In the genomic region with DNA sequence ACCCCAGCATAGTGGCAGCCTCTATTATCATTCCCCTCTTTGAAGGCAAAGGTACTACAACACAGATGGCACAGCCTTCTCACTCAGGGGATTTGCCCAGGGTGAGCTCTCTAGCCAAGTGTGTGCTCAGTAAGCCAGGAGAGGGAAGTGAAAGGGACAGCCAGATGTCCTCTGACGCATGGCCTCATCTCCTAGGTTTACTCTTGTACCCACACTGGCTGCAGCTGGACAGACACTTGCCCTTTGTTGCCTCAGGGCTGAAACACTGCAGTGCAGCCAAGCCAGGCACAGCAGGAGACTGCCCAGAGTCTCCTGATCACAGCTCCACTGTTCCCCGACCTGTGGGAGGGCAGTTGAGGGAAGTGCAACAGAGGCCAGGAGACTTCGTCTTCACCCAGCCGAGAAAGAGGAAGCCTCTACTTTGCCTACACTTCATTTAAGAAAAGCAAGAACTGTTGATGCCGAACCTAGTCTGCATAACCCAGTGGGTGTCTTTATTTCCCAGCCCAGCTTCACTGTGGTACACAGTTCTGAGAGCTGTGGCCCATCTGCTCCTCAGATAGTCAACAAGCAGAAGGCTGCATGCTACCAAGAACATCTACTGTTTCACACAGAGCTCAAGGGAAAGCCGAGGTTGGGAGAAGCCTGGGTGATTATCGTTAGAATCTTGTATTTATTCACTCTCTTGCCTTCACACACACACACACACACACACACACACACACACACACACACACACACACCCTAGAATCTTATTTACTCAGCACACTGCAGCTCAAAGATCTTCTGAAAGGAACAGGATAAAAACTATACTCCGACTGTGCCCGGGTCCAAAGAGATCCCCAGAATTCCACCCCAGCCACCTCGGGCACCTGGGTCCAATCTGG, we compare ENCODE assay signal across 8 mouse cellular contexts. TPM values are rescaled to one million over a fixed set of nuclear protein-coding genes. Genes with fewer than 3 reads are reported as not detected.
DNase-seq lines count a peak whose midpoint lies in the region; ATAC-seq and TF ChIP-seq lines count a peak whose summit lies in the region.

No protein-coding gene starts in this region.

- H3K79me2 ChIP-seq in liver, adult 2 months (ENCODE audit: control insufficient read depth, insufficient read depth, low read length): peaks cover 46% of the 10 kb centered on the region

- H3K27me3 ChIP-seq in hindbrain, embryonic 10.5 days (ENCODE audit: insufficient read depth, poor library complexity, severe bottlenecking): no peaks in the 10 kb centered on the region
- no peaks in the 10 kb centered on the region for H3K27me3 ChIP-seq in hindbrain, embryonic 14.5 days (ENCODE audit: control insufficient read depth, insufficient read depth, low read length)
- H3K27me3 ChIP-seq in forebrain, embryonic 16.5 days (replicated peaks; ENCODE audit: control insufficient read depth, insufficient read depth, low read length): no peaks in the 10 kb centered on the region
- no peaks in the 10 kb centered on the region for H3K27me3 ChIP-seq in liver, adult 2 months (ENCODE audit: control insufficient read depth, insufficient read depth, low read length)
- H3K27me3 ChIP-seq in small intestine, adult 2 months (ENCODE audit: control insufficient read depth, insufficient read depth, low read length): no peaks in the 10 kb centered on the region

- peak; percentile 12; the same call in 1 of the 2 replicates for TF ChIP-seq CTCF in liver, adult 2 months (IDR thresholded peaks at IDR 0.05; ENCODE audit: low read depth, low read length)
- TF ChIP-seq CTCF in small intestine, adult 2 months (IDR thresholded peaks at IDR 0.05; ENCODE audit: extremely low read depth, insufficient read length, insufficient replicate concordance, low read depth, low read length): no peak

- peak; percentile 32 for DNase-seq in hindbrain, embryonic 10.5 days (ENCODE audit: low spot score)
- DNase-seq in hindbrain, embryonic 14.5 days (ENCODE audit: low spot score): no peak
- peak; percentile 73 for DNase-seq in adipocyte (ENCODE audit: low spot score)
- DNase-seq in kidney, adult 11 months: peak; percentile 70
- DNase-seq in liver, adult 2 months (ENCODE audit: extremely low read depth, low read depth, low spot score): peak; percentile 99
- no peak for DNase-seq in thymus, postnatal 36 days

- TF ChIP-seq POLR2A in liver, adult 2 months (IDR thresholded peaks at IDR 0.05; ENCODE audit: extremely low read depth, insufficient read depth, low read length): peak; percentile 47; the same call in 1 of the 2 replicates
- TF ChIP-seq POLR2A in small intestine, adult 2 months (IDR thresholded peaks at IDR 0.05; ENCODE audit: low read depth, low read length): no peak

- peak overlapping the region; percentile 77 for H3K27ac ChIP-seq in hindbrain, embryonic 10.5 days
- H3K27ac ChIP-seq in hindbrain, embryonic 14.5 days: no peak overlapping the region
- peak overlapping the region; percentile 56 for H3K27ac ChIP-seq in forebrain, embryonic 16.5 days (ENCODE audit: low read length)
- peak overlapping the region; percentile 97 for H3K27ac ChIP-seq in liver, adult 2 months (replicated peaks; ENCODE audit: insufficient read depth, low read depth, low read length)
- peak overlapping the region; percentile 72 for H3K27ac ChIP-seq in small intestine, adult 2 months (ENCODE audit: insufficient read depth, low read depth, low read length)

- no peak overlapping the region for H3K4me3 ChIP-seq in hindbrain, embryonic 10.5 days
- no peak overlapping the region for H3K4me3 ChIP-seq in hindbrain, embryonic 14.5 days (replicated peaks; ENCODE audit: low read length)
- no peak overlapping the region for H3K4me3 ChIP-seq in forebrain, embryonic 16.5 days (replicated peaks; ENCODE audit: low read length)
- peak overlapping the region; percentile 56 for H3K4me3 ChIP-seq in liver, adult 2 months (ENCODE audit: insufficient read depth, low read depth, low read length)
- peak overlapping the region; percentile 45 for H3K4me3 ChIP-seq in small intestine, adult 2 months (ENCODE audit: low read depth, low read length)

- no peaks in the 10 kb centered on the region for H3K36me3 ChIP-seq in hindbrain, embryonic 10.5 days
- no peaks in the 10 kb centered on the region for H3K36me3 ChIP-seq in hindbrain, embryonic 14.5 days (replicated peaks; ENCODE audit: control insufficient read depth, insufficient read depth)
- H3K36me3 ChIP-seq in forebrain, embryonic 16.5 days (ENCODE audit: control insufficient read depth, insufficient read depth): no peaks in the 10 kb centered on the region
- no peaks in the 10 kb centered on the region for H3K36me3 ChIP-seq in liver, adult 2 months (ENCODE audit: control insufficient read depth, insufficient read depth, low read length)
- no peaks in the 10 kb centered on the region for H3K36me3 ChIP-seq in small intestine, adult 2 months (ENCODE audit: control insufficient read depth, insufficient read depth, low read length)

- H3K9me3 ChIP-seq in hindbrain, embryonic 10.5 days: no peaks in the 10 kb centered on the region
- no peaks in the 10 kb centered on the region for H3K9me3 ChIP-seq in hindbrain, embryonic 14.5 days (ENCODE audit: control insufficient read depth, low read length)
- no peaks in the 10 kb centered on the region for H3K9me3 ChIP-seq in forebrain, embryonic 16.5 days (ENCODE audit: control insufficient read depth, low read length)

- no peak for ATAC-seq in hindbrain, embryonic 14.5 days (ENCODE audit: low FRiP score)
- peak; percentile 78 for ATAC-seq in forebrain, embryonic 16.5 days

- no peak overlapping the region for H3K9ac ChIP-seq in hindbrain, embryonic 14.5 days
- H3K9ac ChIP-seq in forebrain, embryonic 16.5 days (replicated peaks; ENCODE audit: low read depth, low read length): no peak overlapping the region
- peak overlapping the region; percentile 73 for H3K9ac ChIP-seq in liver, adult 2 months (ENCODE audit: low read depth, low read length)

- H3K4me2 ChIP-seq in hindbrain, embryonic 14.5 days (replicated peaks): no peak overlapping the region
- H3K4me2 ChIP-seq in forebrain, embryonic 16.5 days (ENCODE audit: low read length): no peak overlapping the region

- peaks cover 61% of the 10 kb centered on the region for H3K4me1 ChIP-seq in hindbrain, embryonic 10.5 days (replicated peaks)
- H3K4me1 ChIP-seq in hindbrain, embryonic 14.5 days (replicated peaks; ENCODE audit: control insufficient read depth, insufficient read depth, low read length): peaks cover 51% of the 10 kb centered on the region
- peaks cover 46% of the 10 kb centered on the region for H3K4me1 ChIP-seq in forebrain, embryonic 16.5 days (replicated peaks; ENCODE audit: control insufficient read depth, insufficient read depth, low read length)
- peaks cover 42% of the 10 kb centered on the region for H3K4me1 ChIP-seq in liver, adult 2 months (ENCODE audit: control insufficient read depth, insufficient read depth, low read length)
- H3K4me1 ChIP-seq in small intestine, adult 2 months (ENCODE audit: control insufficient read depth, insufficient read depth, insufficient read length, low read length): peaks cover 40% of the 10 kb centered on the region

- 48% methylated on average over 10 of the region's 10 CpGs for WGBS in hindbrain, embryonic 10.5 days
- 42% methylated on average over 10 of the region's 10 CpGs for WGBS in hindbrain, embryonic 14.5 days
- 37% methylated on average over 10 of the region's 10 CpGs for WGBS in forebrain, embryonic 16.5 days
- WGBS in liver, adult 2 months: 7% methylated on average over 10 of the region's 10 CpGs
- 19% methylated on average over 10 of the region's 10 CpGs for WGBS in small intestine, adult 2 months

RNA-seq across cellular contexts. Expression of a gene that starts 36.4 kb away (rescaled TPM):
- polyA plus RNA-seq in hindbrain, embryonic 10.5 days (2016; fragmentation: Nextera tagmentation; extraction: Ambion mirVana): 13.9 and 23.0 TPM in 2 replicates
- 18.1 and 18.7 TPM in 2 replicates for polyA plus RNA-seq in hindbrain, embryonic 14.5 days (2014; fragmentation: Nextera tagmentation; extraction: Ambion mirVana)
- 32.1 and 35.2 TPM in 2 replicates for polyA plus RNA-seq in forebrain, embryonic 16.5 days (2015; fragmentation: Nextera tagmentation; extraction: Ambion mirVana)
- 26.8 and 32.4 TPM in 2 replicates for total RNA-seq in liver, adult 2 months (2014; rRNA removed)
- polyA plus RNA-seq in liver, adult 2 months (2012; rRNA removed): 13.9 and 14.7 TPM in 2 replicates
- polyA plus RNA-seq in small intestine, adult 2 months (2012; rRNA removed): 8.5 and 19.6 TPM in 2 replicates

Comparison
In these comparisons a context has a peak if more than half of its experiments do, and no peak if none do; other contexts are left out.
1. DNase-seq: peak in hindbrain, embryonic 10.5 days (single experiment), adipocyte (single experiment), kidney, adult 11 months (single experiment) and liver, adult 2 months (single experiment); none in hindbrain, embryonic 14.5 days (single experiment) and thymus, postnatal 36 days (0 of 2).
2. H3K4me3 ChIP-seq: peak in liver, adult 2 months (single experiment) and small intestine, adult 2 months (single experiment); none in hindbrain, embryonic 10.5 days (single experiment), hindbrain, embryonic 14.5 days (single experiment) and forebrain, embryonic 16.5 days (single experiment).